Mouse (Mus musculus): ENCODE data around the gene Shf.

- TF ChIP-seq POLR2A (IDR thresholded peaks at IDR 0.05; ENCODE audit: low read depth, low read length) (no peak), CTCF (conservative IDR thresholded peaks at IDR 0.05; ENCODE audit: insufficient read depth, insufficient read length, low read depth, low read length) (no peak)
Measured at GRCm38 (mm10) chr2:122306184-122306583, 62.8 kb downstream of the Shf start.
